Comparison of ENCODE assay signal across 7 mouse cellular contexts in the genomic region with DNA sequence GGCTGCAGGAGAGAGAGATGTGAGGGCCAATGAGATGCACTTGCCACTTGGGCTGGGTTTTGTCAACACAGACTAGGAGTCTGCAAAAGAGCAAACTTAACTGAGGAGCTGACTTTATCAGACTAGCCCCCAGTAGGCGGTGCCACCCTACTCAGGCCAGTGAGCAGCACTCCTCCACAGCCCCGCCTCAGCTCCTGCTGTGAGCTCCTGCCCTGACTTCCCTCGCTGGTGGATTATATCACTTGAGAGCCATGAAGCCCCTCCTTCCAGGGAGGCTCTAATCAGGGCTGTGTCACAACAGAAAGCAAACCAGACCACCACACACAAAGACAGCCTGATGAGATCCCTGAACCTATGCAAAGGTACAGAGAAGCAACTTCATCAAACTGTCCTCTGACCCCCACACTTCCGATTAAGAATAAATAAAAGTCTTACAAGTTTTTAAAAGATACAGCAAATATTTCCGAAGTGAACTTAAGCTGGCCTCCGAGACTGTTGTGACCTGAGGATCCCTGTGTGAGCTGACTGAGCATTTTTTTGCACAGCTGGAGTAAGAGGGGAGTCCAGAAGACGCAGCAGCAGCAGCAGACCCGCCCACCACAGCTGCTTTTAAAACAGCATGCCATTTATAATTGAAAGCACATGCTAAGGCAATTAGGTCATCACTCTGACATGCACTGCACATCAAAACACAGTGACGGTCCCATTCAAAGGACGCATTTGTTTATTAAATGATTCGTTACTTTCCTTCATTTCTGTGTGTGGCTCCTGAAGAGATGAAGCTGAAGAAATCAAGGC. TPM values are rescaled to one million over a fixed set of nuclear protein-coding genes. Genes with fewer than 3 reads are reported as not detected.
DNase-seq lines count a peak whose midpoint lies in the region; ATAC-seq lines count a peak whose summit lies in the region.

No protein-coding gene starts in this region.

- no peaks in the 10 kb centered on the region for H3K9me3 ChIP-seq in embryonic facial prominence, embryonic 13.5 days
- H3K9me3 ChIP-seq in heart, embryonic 12.5 days (replicated peaks) = no peaks in the 10 kb centered on the region

- ATAC-seq in embryonic facial prominence, embryonic 13.5 days (ENCODE audit: insufficient number of reproducible peaks, insufficient read depth, low FRiP score, low TSS enrichment, low read depth) = no peak
- peak; percentile 84 for ATAC-seq in heart, embryonic 12.5 days (ENCODE audit: insufficient number of reproducible peaks, low FRiP score)
- peak; percentile 98 for ATAC-seq in megakaryocyte progenitor cell, adult 5-6 weeks (replicated peaks; ENCODE audit: poor library complexity)

- H3K9ac ChIP-seq in embryonic facial prominence, embryonic 13.5 days = no peak overlapping the region
- 0 out of 2 replicates have a peak overlapping the region, but pooled peaks have one; percentile 21 for H3K9ac ChIP-seq in heart, embryonic 12.5 days

- H3K4me1 ChIP-seq in embryonic facial prominence, embryonic 13.5 days = peaks cover 34% of the 10 kb centered on the region
- peaks cover 38% of the 10 kb centered on the region for H3K4me1 ChIP-seq in heart, embryonic 12.5 days (replicated peaks)

- peaks cover 4% of the 10 kb centered on the region for H3K36me3 ChIP-seq in embryonic facial prominence, embryonic 13.5 days
- peaks cover 19% of the 10 kb centered on the region for H3K36me3 ChIP-seq in heart, embryonic 12.5 days

- WGBS in embryonic facial prominence, embryonic 13.5 days = 12% methylated on average over 11 of the region's 11 CpGs
- WGBS in heart, embryonic 12.5 days = 8% methylated on average over 11 of the region's 11 CpGs

- peak overlapping the region; percentile 39 for H3K4me2 ChIP-seq in embryonic facial prominence, embryonic 13.5 days
- peak overlapping the region; percentile 54 for H3K4me2 ChIP-seq in heart, embryonic 12.5 days

- peak overlapping the region; percentile 44; the same call in 1 of the 2 replicates for H3K27ac ChIP-seq in embryonic facial prominence, embryonic 13.5 days
- H3K27ac ChIP-seq in heart, embryonic 12.5 days (ENCODE audit: poor library complexity, severe bottlenecking) = peak overlapping the region; percentile 78

- H3K27me3 ChIP-seq in embryonic facial prominence, embryonic 13.5 days = no peaks in the 10 kb centered on the region
- H3K27me3 ChIP-seq in heart, embryonic 12.5 days (replicated peaks) = no peaks in the 10 kb centered on the region

- no peak overlapping the region for H3K4me3 ChIP-seq in embryonic facial prominence, embryonic 13.5 days
- peak overlapping the region; percentile 15 for H3K4me3 ChIP-seq in heart, embryonic 12.5 days

- peak; percentile 90 for DNase-seq in ZHBTc4 (ENCODE audit: low read depth, low spot score)
- peak; percentile 66 for DNase-seq in kidney, postnatal 14 days
- no peak for DNase-seq in right cerebral cortex, adult 18-20 months
- no peak for DNase-seq in right cerebral cortex, postnatal 14 days

RNA-seq across cellular contexts. Expression of a gene that starts 6.0 kb away (rescaled TPM):
- 221 and 226 TPM in 2 replicates for polyA plus RNA-seq in embryonic facial prominence, embryonic 13.5 days (2015; fragmentation: Nextera tagmentation; extraction: Ambion mirVana)
- polyA plus RNA-seq in heart, embryonic 12.5 days (2016; fragmentation: Nextera tagmentation; extraction: Ambion mirVana) = 122 and 135 TPM in 2 replicates
- 66.3 and 70.5 TPM in 2 replicates for total RNA-seq in megakaryocyte progenitor cell, adult 5-6 weeks (2015)
- 71.7 and 80.0 TPM in 2 replicates for total RNA-seq in megakaryocyte progenitor cell, adult 5-6 weeks (2017)

Comparison
In these comparisons a context has a peak if more than half of its experiments do, and no peak if none do; other contexts are left out.
1. DNase-seq: peak in ZHBTc4 (single experiment) and kidney, postnatal 14 days (single experiment); none in right cerebral cortex, adult 18-20 months (single experiment) and right cerebral cortex, postnatal 14 days (single experiment).